Mouse (Mus musculus): Measurements from ENCODE around the gene Six1. TPM values are rescaled to one million over a fixed set of nuclear protein-coding genes. Genes with fewer than 3 reads are reported as not detected.
"Not testable (repeated sequence)": the region's sequence is repeated elsewhere in the genome, so short reads cannot be mapped to it uniquely, and the experiment has no call there.

The Six1 gene
- polyA plus RNA-seq, 1 experiment from 2014 or later: 1.9 TPM

- H3K27me3 ChIP-seq: no peaks in the 10 kb centered on the region
- no peaks in the 10 kb centered on the region for H3K9me3 ChIP-seq (replicated peaks)
- ATAC-seq (replicated peaks; ENCODE audit: low FRiP score): no peak
- WGBS: 86% methylated on average over 4 of the region's 4 CpGs
- H3K36me3 ChIP-seq: no peaks in the 10 kb centered on the region
- H3K4me3 ChIP-seq (replicated peaks): no peak overlapping the region
- no peak overlapping the region for H3K9ac ChIP-seq
- H3K27ac ChIP-seq: no peak overlapping the region
- H3K4me2 ChIP-seq: no peak overlapping the region
- H3K4me1 ChIP-seq: peaks cover 9% of the 10 kb centered on the region
Measured at GRCm38 (mm10) chr12:73014311-73014710, 39.4 kb downstream of the Six1 start.

GRCm38 (mm10) chr12:73012824-73013223 is 40.9 kb downstream of the Six1 start:
- peak overlapping the region; percentile 39 for H3K4me2 ChIP-seq
- H3K27me3 ChIP-seq: no peaks in the 10 kb centered on the region
- H3K4me3 ChIP-seq (replicated peaks): no peak overlapping the region
- no peaks in the 10 kb centered on the region for H3K9me3 ChIP-seq (replicated peaks)
- no peak overlapping the region for H3K9ac ChIP-seq
- peaks cover 9% of the 10 kb centered on the region for H3K4me1 ChIP-seq
- peak overlapping the region; percentile 11; the same call in 1 of the 2 replicates for H3K27ac ChIP-seq
- no peaks in the 10 kb centered on the region for H3K36me3 ChIP-seq
- 38% methylated on average over 5 of the region's 5 CpGs for WGBS
- peak; percentile 46; the same call in 1 of the 2 replicates for ATAC-seq (replicated peaks; ENCODE audit: low FRiP score)

GRCm38 (mm10) chr12:73012136-73012785 is 41.4 kb downstream of the Six1 start:
- Histone ChIP-seq H3K4me2 (peak overlapping the region; percentile 39), H3K4me3 (replicated peaks) (no peak overlapping the region), H3K27me3 (no peaks in the 10 kb centered on the region), H3K27ac (peak overlapping the region; percentile 11; the same call in 1 of the 2 replicates), H3K9me3 (replicated peaks) (no peaks in the 10 kb centered on the region), H3K9ac (no peak overlapping the region), H3K36me3 (no peaks in the 10 kb centered on the region), H3K4me1 (peaks cover 9% of the 10 kb centered on the region)
- 0 out of 2 replicates have a peak, but pooled peaks have one; percentile 49 for ATAC-seq (replicated peaks; ENCODE audit: low FRiP score)
- 25% methylated on average over 10 of the region's 10 CpGs for WGBS

GRCm38 (mm10) chr12:73002903-73003302 is 50.8 kb downstream of the Six1 start:
- not testable (repeated sequence) for ATAC-seq (replicated peaks; ENCODE audit: low FRiP score); H3K4me2 ChIP-seq
- 42% methylated on average over 9 of the region's 9 CpGs for WGBS

GRCm38 (mm10) chr12:73002281-73002680 is 51.4 kb downstream of the Six1 start:
- H3K9me3 ChIP-seq (replicated peaks); H3K4me3 ChIP-seq (replicated peaks); H3K27me3 ChIP-seq; H3K27ac ChIP-seq; H3K36me3 ChIP-seq; ATAC-seq (replicated peaks; ENCODE audit: low FRiP score); H3K4me1 ChIP-seq; H3K9ac ChIP-seq; H3K4me2 ChIP-seq: not testable (repeated sequence)
- 53% methylated on average over 17 of the region's 17 CpGs for whole genome bisulfite sequencing

More at GRCm38 (mm10) chr12:73002903-73003302, 50.8 kb downstream of the Six1 start:
- not testable (repeated sequence) for H3K4me1 ChIP-seq; H3K27me3 ChIP-seq; H3K9ac ChIP-seq; H3K9me3 ChIP-seq (replicated peaks); H3K4me3 ChIP-seq (replicated peaks); H3K27ac ChIP-seq; H3K36me3 ChIP-seq

- Histone ChIP-seq H3K4me2 (no peak overlapping the region), H3K4me3 (replicated peaks) (no peak overlapping the region), H3K9ac (no peak overlapping the region), H3K27ac (no peak overlapping the region), H3K9me3 (replicated peaks) (no peaks in the 10 kb centered on the region), H3K4me1 (no peaks in the 10 kb centered on the region), H3K27me3 (0 out of 2 replicates have a peak, but pooled peaks cover 5% of the 10 kb centered on the region), H3K36me3 (no peaks in the 10 kb centered on the region)
- no peak for ATAC-seq (replicated peaks; ENCODE audit: low FRiP score)
- 90% methylated on average over 4 of the region's 4 CpGs for WGBS
Measured at GRCm38 (mm10) chr12:72998105-72999001, 55.3 kb downstream of the Six1 start.

- Histone ChIP-seq H3K27me3 (no peaks in the 10 kb centered on the region), H3K4me1 (no peaks in the 10 kb centered on the region), H3K9me3 (replicated peaks) (no peaks in the 10 kb centered on the region), H3K4me3 (replicated peaks) (no peak overlapping the region), H3K9ac (no peak overlapping the region), H3K27ac (no peak overlapping the region), H3K36me3 (no peaks in the 10 kb centered on the region), H3K4me2 (no peak overlapping the region)
- ATAC-seq (replicated peaks; ENCODE audit: low FRiP score): no peak
- 95% methylated on average over 3 of the region's 3 CpGs for WGBS
Measured at GRCm38 (mm10) chr12:72996646-72997045, 57.0 kb downstream of the Six1 start.

Other genes with a start within 250 kb of the Six1 start
- not detected in 2 replicates for gene Six6, start 114.0 kb downstream of the Six1 start, polyA plus RNA-seq (2015; fragmentation: Nextera tagmentation; extraction: Ambion mirVana)
- gene 4930447C04Rik, start 113.1 kb downstream of the Six1 start, polyA plus RNA-seq (2015; fragmentation: Nextera tagmentation; extraction: Ambion mirVana): 1.6 and 2.0 TPM in 2 replicates
- 4.2 and 4.5 TPM in 2 replicates for gene Six4, start 59.6 kb upstream of the Six1 start, polyA plus RNA-seq (2015; fragmentation: Nextera tagmentation; extraction: Ambion mirVana)
- gene Mnat1, start 69.8 kb upstream of the Six1 start, polyA plus RNA-seq (2015; fragmentation: Nextera tagmentation; extraction: Ambion mirVana): 33.4 and 35.4 TPM in 2 replicates
- gene Trmt5, start 232.8 kb upstream of the Six1 start, polyA plus RNA-seq (2015; fragmentation: Nextera tagmentation; extraction: Ambion mirVana): 20.7 TPM in 2 replicates
- 9.5 and 9.8 TPM in 2 replicates for gene Slc38a6, start 232.9 kb upstream of the Six1 start, polyA plus RNA-seq (2015; fragmentation: Nextera tagmentation; extraction: Ambion mirVana)